Mouse (Mus musculus) kidney, embryonic 15.5 days (tissue): ENCODE data around the gene Amfr. TPM values are rescaled to one million over a fixed set of nuclear protein-coding genes. Genes with fewer than 3 reads are reported as not detected.
"Not testable (repeated sequence)": the region's sequence is repeated elsewhere in the genome, so short reads cannot be mapped to it uniquely, and the experiment has no call there.

Source experiments
- ATAC-seq: fragments of 200-750 bp; cut with Nextera tagmentation; replicated peaks from 2 replicates; pipeline ENCODE4 v1.8.0; 2017; ENCODE audit warnings: moderate TSS enrichment; ENCODE audit not compliant: low FRiP score
- H3K27ac ChIP-seq: fragments of 300-500 bp; sonication (generic); 2 replicates; pipeline ENCODE4 v1.5.1; 2015; ENCODE audit warnings: mild to moderate bottlenecking, inconsistent platforms
- H3K27me3 ChIP-seq: fragments of 300-500 bp; sonication (generic); 2 replicates; pipeline ENCODE4 v1.6.1; 2015; ENCODE audit warnings: inconsistent platforms
- H3K36me3 ChIP-seq: fragments of 300-500 bp; sonication (generic); 2 replicates; pipeline ENCODE4 v1.6.1; 2015; ENCODE audit warnings: inconsistent platforms
- H3K4me1 ChIP-seq: fragments of 300-500 bp; sonication (generic); 2 replicates; pipeline ENCODE4 v1.6.1; 2015; ENCODE audit warnings: inconsistent platforms
- H3K4me2 ChIP-seq: fragments of 300-500 bp; sonication (generic); 2 replicates; pipeline ENCODE4 v1.6.1; 2015; ENCODE audit warnings: moderate library complexity, mild to moderate bottlenecking, inconsistent platforms
- H3K4me3 ChIP-seq: fragments of 300-500 bp; sonication (generic); replicated peaks from 2 replicates; pipeline ENCODE4 v1.5.1; 2015; ENCODE audit warnings: mild to moderate bottlenecking, inconsistent platforms
- H3K9ac ChIP-seq: fragments of 300-500 bp; sonication (generic); 2 replicates; pipeline ENCODE4 v1.6.1; 2015; ENCODE audit warnings: mild to moderate bottlenecking, inconsistent platforms
- H3K9me3 ChIP-seq: fragments of 300-500 bp; sonication (generic); replicated peaks from 2 replicates; pipeline ENCODE4 v1.6.1; 2016; ENCODE audit warnings: inconsistent platforms
- WGBS: fragments of 180-500 bp; shearing (Covaris S2); methylation state at CpG from one replicate; pipeline ENCODE4 v1.1.7; 2015; ENCODE audit warnings: mixed read lengths; 5-methylcytosine and 5-hydroxymethylcytosine counted together
- polyA plus RNA-seq: library from polyadenylated mRNA; unstranded; fragments of >200 nt; fragmentation: Nextera tagmentation; extraction: Ambion mirVana; gene quantifications from 2 replicates; pipeline ENCODE4 v1.2.1, GENCODE M21; 2015

The Amfr gene
- 45.4 and 49.3 TPM in 2 replicates for polyA plus RNA-seq

DNA sequence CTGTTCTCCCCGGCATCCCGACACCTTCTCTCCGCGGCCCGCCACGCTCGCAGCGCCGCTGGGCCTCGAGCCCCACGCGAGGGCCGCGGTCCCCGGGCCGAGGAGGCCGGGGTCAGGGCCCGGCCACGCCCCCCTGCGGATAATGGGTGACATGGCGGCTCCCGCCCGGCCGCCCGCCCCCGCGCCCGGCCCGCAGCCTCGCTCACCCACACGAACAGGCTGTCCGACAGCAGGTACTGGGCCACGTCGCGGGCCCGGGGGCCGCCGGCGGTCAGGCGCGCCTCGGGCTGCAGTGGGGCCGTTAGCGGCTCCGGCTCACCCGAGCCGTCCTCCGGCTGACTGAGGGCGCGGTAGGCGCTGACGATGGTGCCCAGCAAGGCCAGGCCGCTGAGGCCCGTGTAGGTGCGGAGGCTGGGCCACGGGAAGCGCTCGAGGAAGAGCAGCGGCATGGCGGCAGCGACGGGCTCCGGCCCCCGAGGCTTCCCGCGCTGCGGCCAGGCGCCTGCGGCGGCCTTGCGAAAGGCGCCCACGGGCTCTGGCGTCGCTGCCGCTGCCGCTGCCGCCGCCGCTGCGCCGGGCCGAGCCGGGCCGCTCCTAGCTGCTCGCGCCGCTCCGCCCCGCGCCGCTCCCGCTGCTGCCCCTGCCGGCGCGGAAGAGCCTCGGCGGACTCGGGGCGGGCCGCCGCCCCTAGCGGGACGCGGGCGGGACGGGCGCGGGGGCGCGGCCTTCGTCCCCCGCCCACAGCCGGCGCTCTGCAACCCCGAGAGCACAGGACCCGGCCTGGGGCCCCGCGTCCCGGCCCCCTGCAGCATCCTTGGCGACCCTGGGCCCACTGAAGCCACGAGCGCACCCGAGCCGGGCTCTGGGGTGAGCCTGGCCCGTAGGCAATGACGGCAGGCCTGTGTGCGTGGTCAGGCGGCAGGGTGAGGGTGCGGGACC lies at the start of gene Amfr:
Amfr (minus strand) TSS at position 830 of the 939 bp plus-strand sequence.
- Histone ChIP-seq H3K36me3 (peaks cover 7% of the 10 kb centered on the region; the same call in 1 of the 2 replicates), H3K9ac (peak within 1 kb of the TSS; percentile 99), H3K4me2 (peak within 1 kb of the TSS; percentile 92), H3K4me1 (peaks cover 38% of the 10 kb centered on the region), H3K27ac (peak within 1 kb of the TSS; percentile 94), H3K9me3 (no peaks in the 10 kb centered on the region), H3K27me3 (no peaks in the 10 kb centered on the region), H3K4me3 (peak within 1 kb of the TSS; percentile 98)
- ATAC-seq: peak; percentile 95
- under 1% methylated on average over 108 of the region's 130 CpGs for WGBS

DNA sequence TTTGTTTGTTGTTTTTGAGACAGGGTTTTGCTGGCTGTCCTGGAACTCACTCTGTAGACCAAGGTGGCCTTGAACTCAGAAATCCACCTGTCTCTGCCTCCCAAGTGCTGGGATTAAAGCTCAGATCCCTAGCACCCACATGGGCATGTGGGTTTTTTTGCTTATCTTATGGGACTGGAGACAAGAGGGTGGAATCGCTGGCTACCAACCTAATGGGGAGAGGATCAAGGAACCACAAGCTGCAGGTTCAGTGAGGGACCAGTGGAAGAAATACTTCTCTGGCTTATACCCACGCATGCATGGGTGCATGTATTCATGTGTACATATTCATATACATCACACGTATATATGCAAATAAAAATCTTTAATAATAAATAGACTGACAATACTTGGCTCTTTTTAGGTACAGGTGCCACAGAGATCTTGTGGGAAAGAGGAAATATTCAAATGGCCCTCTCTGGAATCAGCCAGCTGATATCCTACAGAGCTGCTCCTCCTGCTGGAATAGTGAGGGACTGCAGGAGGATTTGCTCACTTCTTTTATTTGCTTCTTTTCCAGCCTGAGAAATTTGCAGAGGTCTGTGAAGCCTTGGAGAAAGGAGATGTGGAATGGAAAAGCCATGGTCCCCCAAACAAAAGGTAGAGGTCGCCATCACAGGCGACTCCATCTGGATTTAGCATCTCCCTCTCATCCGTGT lies 44.7 kb upstream of the Amfr start:
- no peak overlapping the region for H3K27ac ChIP-seq
- no peak overlapping the region for H3K4me2 ChIP-seq
- H3K4me1 ChIP-seq: no peaks in the 10 kb centered on the region
- H3K9ac ChIP-seq: no peak overlapping the region
- ATAC-seq: no peak
- H3K4me3 ChIP-seq: no peak overlapping the region
- no peaks in the 10 kb centered on the region for H3K27me3 ChIP-seq
- H3K9me3 ChIP-seq: no peaks in the 10 kb centered on the region
- H3K36me3 ChIP-seq: peaks cover 58% of the 10 kb centered on the region
- WGBS: 66% methylated on average over 6 of the region's 6 CpGs

DNA sequence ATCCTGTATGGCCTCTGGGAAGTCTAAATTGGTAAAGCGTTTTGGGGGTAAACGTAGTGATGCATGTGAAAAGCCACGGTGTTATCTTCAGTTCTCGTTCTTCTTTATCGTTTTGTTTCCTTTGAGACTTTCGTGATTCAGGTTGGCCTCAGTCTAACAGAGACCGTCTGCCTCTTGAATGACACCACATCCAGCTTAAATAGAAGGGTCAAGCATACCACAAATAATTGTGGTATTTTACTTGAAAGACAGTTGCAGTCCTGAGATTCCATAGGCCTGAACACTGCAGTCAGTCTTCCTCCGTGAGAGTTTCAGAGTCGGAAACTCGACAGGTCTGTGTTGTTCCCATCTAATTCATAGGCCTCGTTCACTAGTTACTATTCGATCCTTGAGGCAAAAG lies 40.1 kb upstream of the Amfr start:
- Histone ChIP-seq H3K36me3 (peaks cover 27% of the 10 kb centered on the region), H3K9ac (no peak overlapping the region), H3K4me1 (no peaks in the 10 kb centered on the region), H3K4me2 (no peak overlapping the region), H3K4me3 (no peak overlapping the region), H3K9me3 (no peaks in the 10 kb centered on the region), H3K27me3 (no peaks in the 10 kb centered on the region), H3K27ac (no peak overlapping the region)
- ATAC-seq: no peak
- 88% methylated on average over 12 of the region's 12 CpGs for WGBS

DNA sequence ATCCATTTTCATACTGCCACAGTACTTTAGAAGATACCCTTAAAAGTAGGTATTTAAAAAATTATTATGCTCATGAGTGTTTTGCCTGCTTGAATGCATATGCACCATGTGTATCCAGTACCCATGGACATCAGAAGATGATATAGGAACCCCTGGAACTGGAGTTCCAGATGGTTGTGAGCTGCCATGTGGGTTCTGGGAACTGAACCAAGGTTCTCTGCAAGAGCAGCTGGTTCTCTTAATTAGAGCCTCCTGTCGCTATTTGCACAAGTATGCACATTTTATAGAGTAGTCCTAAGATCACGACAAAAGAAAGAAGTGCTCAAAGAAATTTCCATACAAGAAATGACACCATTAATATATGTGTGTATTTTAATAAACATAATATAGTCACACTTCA lies 35.2 kb upstream of the Amfr start:
- no peak for ATAC-seq
- Histone ChIP-seq H3K36me3 (no peaks in the 10 kb centered on the region; the same call in 1 of the 2 replicates), H3K4me1 (no peaks in the 10 kb centered on the region), H3K27me3 (no peaks in the 10 kb centered on the region), H3K9ac (no peak overlapping the region), H3K9me3 (no peaks in the 10 kb centered on the region), H3K4me3 (no peak overlapping the region), H3K4me2 (no peak overlapping the region), H3K27ac (no peak overlapping the region)
- WGBS: 84% methylated on average over 2 of the region's 2 CpGs

DNA sequence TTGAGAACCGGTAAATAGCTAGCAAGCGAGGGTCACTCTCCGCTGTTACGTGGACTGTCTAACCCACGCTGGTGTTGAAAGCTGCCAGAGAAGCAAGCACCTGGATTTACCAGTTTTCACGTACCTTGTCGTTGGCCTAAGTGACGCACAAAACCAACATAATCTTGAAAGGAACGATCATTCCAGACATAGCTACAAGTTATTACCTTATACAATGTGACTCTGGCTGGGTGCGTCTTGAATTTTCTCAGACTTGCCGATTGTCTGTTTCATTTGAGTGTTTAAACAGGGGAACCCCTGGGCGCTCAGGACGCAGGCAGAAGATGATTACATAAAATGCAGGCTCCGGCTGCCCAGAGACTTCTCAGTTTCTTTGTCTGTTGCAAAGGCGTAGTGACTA lies 25.2 kb upstream of the Amfr start:
- peak overlapping the region; percentile 91 for H3K4me3 ChIP-seq
- peak overlapping the region; percentile 65 for H3K4me2 ChIP-seq
- H3K4me1 ChIP-seq: peaks cover 24% of the 10 kb centered on the region
- no peak for ATAC-seq
- peak overlapping the region; percentile 76 for H3K9ac ChIP-seq
- no peaks in the 10 kb centered on the region for H3K27me3 ChIP-seq
- 8% methylated on average over 15 of the region's 15 CpGs for WGBS
- H3K27ac ChIP-seq: no peak overlapping the region
- no peaks in the 10 kb centered on the region for H3K9me3 ChIP-seq
- H3K36me3 ChIP-seq: no peaks in the 10 kb centered on the region; the same call in 1 of the 2 replicates

DNA sequence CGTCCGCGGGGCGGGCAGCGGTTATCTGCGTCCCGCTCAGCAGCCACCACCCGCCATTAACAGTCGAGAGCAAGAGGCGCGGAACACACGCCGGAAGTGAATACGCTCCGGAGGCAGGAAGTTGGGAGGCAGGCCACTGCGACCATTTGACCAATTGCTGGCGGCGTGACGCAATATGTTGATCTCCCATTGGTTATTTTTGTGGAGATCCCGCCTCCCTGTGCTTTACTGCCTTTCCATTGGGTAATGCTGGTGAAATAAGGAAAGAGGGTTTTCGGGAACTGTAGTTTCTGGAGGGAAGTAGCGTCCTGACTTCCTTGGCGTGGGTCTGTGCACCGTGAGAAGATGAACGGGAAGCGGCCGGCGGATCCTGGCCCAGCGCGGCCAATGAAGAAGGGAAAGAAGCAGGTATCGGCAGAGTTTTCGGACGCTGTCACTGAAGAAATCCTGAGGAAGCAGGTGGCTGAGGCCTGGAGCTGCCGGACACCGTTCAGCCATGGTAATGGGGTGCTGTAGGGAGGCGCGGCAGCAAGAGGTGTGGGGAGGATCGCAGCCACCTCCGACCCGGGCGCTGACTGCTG lies 24.4 kb upstream of the Amfr start, which contains the start of the genes Nudt21 and Ogfod1:
Nudt21 (minus strand) TSS at position 88 of the 581 bp plus-strand sequence.
Ogfod1 (plus strand) TSS at position 255 of the 581 bp plus-strand sequence.
- peak; percentile 99 for ATAC-seq
- under 1% methylated on average over 41 of the region's 41 CpGs for WGBS
- peak within 1 kb of the TSS; percentile 91 for H3K4me3 ChIP-seq
- no peaks in the 10 kb centered on the region for H3K27me3 ChIP-seq
- H3K4me1 ChIP-seq: peaks cover 24% of the 10 kb centered on the region
- peak within 1 kb of the TSS; percentile 76 for H3K9ac ChIP-seq
- peak within 1 kb of the TSS; percentile 66 for H3K4me2 ChIP-seq
- peak within 1 kb of the TSS; percentile 86 for H3K27ac ChIP-seq
- H3K9me3 ChIP-seq: no peaks in the 10 kb centered on the region
- H3K36me3 ChIP-seq: no peaks in the 10 kb centered on the region; the same call in 1 of the 2 replicates

DNA sequence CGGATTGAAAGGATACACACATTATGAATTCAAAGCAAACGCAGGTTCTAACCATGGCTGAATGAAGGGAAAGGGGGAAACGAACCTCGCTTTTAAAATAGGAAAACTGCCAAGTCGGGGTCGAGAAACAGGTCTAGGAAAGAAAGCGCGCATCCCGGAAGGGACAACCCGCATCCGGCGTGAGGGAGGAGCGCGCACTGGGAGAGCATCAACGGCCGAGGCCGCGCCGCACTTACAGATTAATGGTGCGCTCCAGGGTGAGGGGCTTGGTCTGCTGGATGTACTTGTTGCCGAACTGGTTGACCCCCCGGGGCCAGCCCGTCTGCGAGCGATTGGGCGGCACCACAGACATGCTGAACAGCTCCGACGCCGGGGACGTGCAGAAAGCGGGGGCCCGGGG lies 23.9 kb upstream of the Amfr start:
- H3K27ac ChIP-seq: peak overlapping the region; percentile 86
- peak overlapping the region; percentile 91 for H3K4me3 ChIP-seq
- 1% methylated on average over 25 of the region's 32 CpGs for WGBS
- peak; percentile 92 for ATAC-seq
- not testable (repeated sequence) for H3K9me3 ChIP-seq, H3K36me3 ChIP-seq, H3K27me3 ChIP-seq
- H3K9ac ChIP-seq: peak overlapping the region; percentile 66
- H3K4me2 ChIP-seq: peak overlapping the region; percentile 66
- peaks cover 24% of the 10 kb centered on the region for H3K4me1 ChIP-seq

DNA sequence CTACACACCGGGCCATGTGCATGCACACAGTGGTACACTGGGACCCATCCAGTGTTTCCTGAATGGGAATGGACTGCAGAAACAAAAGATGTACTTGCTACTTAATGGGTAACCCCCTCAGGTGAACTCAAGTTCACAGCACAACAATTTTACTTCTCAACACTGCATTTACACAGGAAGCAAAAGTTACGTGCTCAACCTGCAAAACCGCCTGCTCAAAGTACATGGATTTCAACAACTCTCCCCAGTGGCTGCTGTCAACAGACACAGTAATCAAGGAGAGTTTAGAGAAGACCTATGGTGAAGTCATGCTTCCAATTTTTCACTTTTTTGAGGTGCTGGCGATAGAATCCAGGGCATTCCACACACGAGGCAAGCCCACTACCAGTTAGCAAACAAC lies 22.6 kb upstream of the Amfr start:
- Histone ChIP-seq H3K4me3 (peak overlapping the region; percentile 91), H3K27me3 (no peaks in the 10 kb centered on the region), H3K27ac (no peak overlapping the region), H3K9me3 (no peaks in the 10 kb centered on the region), H3K9ac (0 out of 2 replicates have a peak overlapping the region, but pooled peaks have one; percentile 17), H3K4me2 (peak overlapping the region; percentile 66), H3K36me3 (peaks cover 16% of the 10 kb centered on the region), H3K4me1 (peaks cover 24% of the 10 kb centered on the region)
- 55% methylated on average over 5 of the region's 5 CpGs for WGBS
- no peak for ATAC-seq

DNA sequence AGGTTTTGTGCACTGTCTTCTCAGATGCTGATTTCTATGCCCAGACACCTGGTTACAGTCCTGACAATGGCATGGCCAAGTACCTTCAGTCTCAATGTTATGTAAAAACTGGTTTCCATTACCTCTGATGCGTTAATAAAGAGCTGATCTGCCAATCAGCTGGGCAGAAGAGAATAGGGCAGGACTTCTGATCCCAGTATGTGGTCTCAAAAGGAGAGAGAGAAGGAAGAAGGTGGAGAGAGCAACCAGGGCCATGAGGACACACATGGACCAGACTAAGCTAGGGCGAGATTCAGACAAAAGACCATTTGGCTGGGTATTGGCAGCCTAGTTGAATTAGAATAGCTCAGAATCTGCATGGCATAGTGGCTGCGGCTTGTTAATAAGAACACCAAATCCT lies 21.0 kb upstream of the Amfr start:
- WGBS: 84% methylated on average over 3 of the region's 3 CpGs
- no peak overlapping the region for H3K9ac ChIP-seq
- H3K27me3 ChIP-seq: no peaks in the 10 kb centered on the region
- ATAC-seq: no peak
- H3K4me1 ChIP-seq: peaks cover 24% of the 10 kb centered on the region
- no peak overlapping the region for H3K27ac ChIP-seq
- H3K9me3 ChIP-seq: no peaks in the 10 kb centered on the region
- no peak overlapping the region for H3K4me2 ChIP-seq
- peaks cover 32% of the 10 kb centered on the region for H3K36me3 ChIP-seq
- no peak overlapping the region for H3K4me3 ChIP-seq

DNA sequence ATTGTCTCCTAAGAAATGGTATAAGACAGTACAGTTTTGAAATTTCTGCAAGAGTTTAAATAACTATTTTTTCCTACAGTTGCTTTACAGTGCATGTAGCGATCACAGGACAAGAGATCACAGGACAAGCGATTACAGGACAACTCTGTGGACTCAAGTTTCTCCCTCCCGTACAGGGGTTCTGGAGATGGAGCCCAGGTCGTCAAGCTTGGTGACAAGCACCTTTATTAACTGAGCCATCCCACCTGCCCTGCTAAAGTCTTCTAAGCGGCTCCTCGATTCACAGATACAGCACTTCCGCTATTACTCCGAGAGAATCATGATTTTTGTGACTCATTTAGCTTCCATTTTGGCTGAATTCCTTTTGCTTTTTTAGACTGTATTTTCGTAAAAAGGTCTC lies 17.1 kb upstream of the Amfr start:
- H3K9ac ChIP-seq: no peak overlapping the region
- no peak overlapping the region for H3K4me2 ChIP-seq
- H3K4me1 ChIP-seq: peaks cover 7% of the 10 kb centered on the region
- no peaks in the 10 kb centered on the region for H3K27me3 ChIP-seq
- WGBS: 87% methylated on average over 9 of the region's 9 CpGs
- H3K9me3 ChIP-seq: no peaks in the 10 kb centered on the region
- H3K27ac ChIP-seq: no peak overlapping the region
- H3K36me3 ChIP-seq: peaks cover 69% of the 10 kb centered on the region
- no peak for ATAC-seq
- H3K4me3 ChIP-seq: no peak overlapping the region

DNA sequence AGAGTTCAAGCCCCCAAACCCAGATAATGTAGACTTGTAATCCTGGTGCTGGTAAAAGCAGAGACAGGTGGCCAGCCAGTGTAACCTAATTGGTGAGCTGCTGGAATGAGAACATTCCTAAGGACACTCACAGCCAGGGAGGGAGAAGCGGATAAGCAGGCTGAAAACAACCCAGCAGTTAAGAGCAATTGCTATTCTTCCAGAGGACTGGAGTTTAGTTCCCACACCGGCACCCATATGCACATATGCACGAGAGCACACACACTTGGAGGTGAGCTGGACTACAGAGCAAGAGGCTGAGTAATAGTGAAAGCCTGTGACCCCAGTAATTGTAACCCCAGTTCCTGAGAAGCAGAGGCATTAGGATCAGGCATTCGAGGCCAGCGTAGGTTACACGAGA lies 11.3 kb upstream of the Amfr start:
- Histone ChIP-seq H3K4me3 (no peak overlapping the region), H3K4me1 (no peaks in the 10 kb centered on the region), H3K27ac (no peak overlapping the region), H3K9me3 (no peaks in the 10 kb centered on the region), H3K9ac (no peak overlapping the region), H3K36me3 (peaks cover 85% of the 10 kb centered on the region), H3K27me3 (no peaks in the 10 kb centered on the region), H3K4me2 (no peak overlapping the region)
- ATAC-seq: no peak
- 97% methylated on average over 6 of the region's 6 CpGs for WGBS
